Mouse (Mus musculus) lung, postnatal 0 days (tissue): ENCODE measurements at regions not wholly inside any gene's neighbourhood (a gene's known extent, or its start where the extent isn't known, plus 50 kb on each side); places are given as distances from the start of the nearest gene placed in this dataset.

ENCODE experiments used
- CTCF ChIP-seq: IDR thresholded peaks from 2 replicates; pipeline ENCODE4 v1.5.1; 2016; ENCODE audit warnings: antibody characterized with exemption, mild to moderate bottlenecking
- EP300 ChIP-seq: IDR thresholded peaks from 2 replicates; pipeline ENCODE4 v1.6.1; 2016; ENCODE audit warnings: antibody characterized with exemption, mild to moderate bottlenecking, control low read depth

- TF ChIP-seq EP300 (no peak), CTCF (no peak)
Observed at GRCm38 (mm10) chr2:171935646-171936325, 107.5 kb downstream of the Cbln4 start.
